Mouse (Mus musculus): Measurements from ENCODE around the gene Fam217b. TPM values are rescaled to one million over a fixed set of nuclear protein-coding genes. Genes with fewer than 3 reads are reported as not detected.

Gene Fam217b
- polyA plus RNA-seq, 1 experiment from 2014 or later = 3.7 TPM

GRCm38 (mm10) chr2:178416427-178416826 is 2.1 kb downstream of the Fam217b start:
- ATAC-seq (replicated peaks; ENCODE audit: low FRiP score) = peak; percentile 53
- DNase-seq (ENCODE audit: low spot score) = no peak
- WGBS = 35% methylated on average over 13 of the region's 13 CpGs

GRCm38 (mm10) chr2:178416970-178417369 is 2.6 kb downstream of the Fam217b start:
- Histone ChIP-seq H3K9me3 (ENCODE audit: control insufficient read depth, low read length) (no peaks in the 10 kb centered on the region), H3K4me1 (replicated peaks; ENCODE audit: control insufficient read depth, insufficient read depth, low read length) (peaks cover 7% of the 10 kb centered on the region), H3K27me3 (replicated peaks; ENCODE audit: control insufficient read depth, insufficient read depth, low read length) (peaks cover 20% of the 10 kb centered on the region), H3K4me2 (peak overlapping the region; percentile 46; the same call in 1 of the 2 replicates), H3K9ac (ENCODE audit: low read depth, low read length) (no peak overlapping the region), H3K27ac (ENCODE audit: low read depth, low read length) (no peak overlapping the region), H3K36me3 (ENCODE audit: control insufficient read depth, insufficient read depth, low read length) (peaks cover 4% of the 10 kb centered on the region; the same call in 1 of the 2 replicates), H3K4me3 (ENCODE audit: low read depth, low read length) (no peak overlapping the region)
- WGBS = 56% methylated on average over 4 of the region's 4 CpGs
- ATAC-seq (replicated peaks; ENCODE audit: low FRiP score) (peak; percentile 44), DNase-seq (ENCODE audit: low spot score) (no peak)

More at GRCm38 (mm10) chr2:178416427-178416826, 2.1 kb downstream of the Fam217b start:
- H3K9ac ChIP-seq (ENCODE audit: low read depth, low read length) = no peak overlapping the region
- no peaks in the 10 kb centered on the region for H3K9me3 ChIP-seq (ENCODE audit: control insufficient read depth, low read length)
- no peak overlapping the region; the same call in 1 of the 2 replicates for H3K27ac ChIP-seq (ENCODE audit: low read depth, low read length)
- peaks cover 20% of the 10 kb centered on the region for H3K27me3 ChIP-seq (replicated peaks; ENCODE audit: control insufficient read depth, insufficient read depth, low read length)
- H3K4me1 ChIP-seq (replicated peaks; ENCODE audit: control insufficient read depth, insufficient read depth, low read length) = peaks cover 7% of the 10 kb centered on the region
- H3K4me3 ChIP-seq (ENCODE audit: low read depth, low read length) = no peak overlapping the region
- H3K4me2 ChIP-seq = peak overlapping the region; percentile 46
- H3K36me3 ChIP-seq (ENCODE audit: control insufficient read depth, insufficient read depth, low read length) = peaks cover 4% of the 10 kb centered on the region; the same call in 1 of the 2 replicates

DNA sequence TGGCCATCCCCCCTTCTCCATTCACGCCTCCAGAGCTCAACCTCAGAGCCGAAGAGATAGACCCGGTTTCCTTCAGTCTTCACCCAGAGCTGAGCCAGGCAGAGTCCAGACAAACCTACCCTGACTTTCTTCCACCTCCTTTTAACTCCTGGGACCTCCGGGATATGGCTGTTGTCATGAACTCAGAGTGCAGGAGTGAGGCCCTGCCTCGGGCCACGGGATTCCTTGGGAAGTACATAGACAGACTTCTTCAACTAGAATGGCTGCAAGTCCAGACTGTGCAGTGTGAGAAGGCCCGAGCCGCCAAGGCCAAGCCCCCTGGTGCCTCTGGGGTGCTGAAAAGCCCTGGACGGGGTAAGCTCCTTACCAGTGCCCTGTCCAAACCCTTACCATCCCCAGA is 6.3 kb downstream of the Fam217b start:
- H3K4me3 ChIP-seq (ENCODE audit: low read depth, low read length) = no peak overlapping the region
- ATAC-seq (replicated peaks; ENCODE audit: low FRiP score) (no peak), DNase-seq (ENCODE audit: low spot score) (no peak)
- no peak overlapping the region for H3K4me2 ChIP-seq
- H3K9me3 ChIP-seq (ENCODE audit: control insufficient read depth, low read length) = no peaks in the 10 kb centered on the region
- WGBS = 85% methylated on average over 9 of the region's 9 CpGs
- H3K27me3 ChIP-seq (replicated peaks; ENCODE audit: control insufficient read depth, insufficient read depth, low read length) = no peaks in the 10 kb centered on the region
- H3K36me3 ChIP-seq (ENCODE audit: control insufficient read depth, insufficient read depth, low read length) = peaks cover 4% of the 10 kb centered on the region; the same call in 1 of the 2 replicates
- H3K27ac ChIP-seq (ENCODE audit: low read depth, low read length) = no peak overlapping the region
- H3K9ac ChIP-seq (ENCODE audit: low read depth, low read length) = no peak overlapping the region
- H3K4me1 ChIP-seq (replicated peaks; ENCODE audit: control insufficient read depth, insufficient read depth, low read length) = peaks cover 7% of the 10 kb centered on the region

DNA sequence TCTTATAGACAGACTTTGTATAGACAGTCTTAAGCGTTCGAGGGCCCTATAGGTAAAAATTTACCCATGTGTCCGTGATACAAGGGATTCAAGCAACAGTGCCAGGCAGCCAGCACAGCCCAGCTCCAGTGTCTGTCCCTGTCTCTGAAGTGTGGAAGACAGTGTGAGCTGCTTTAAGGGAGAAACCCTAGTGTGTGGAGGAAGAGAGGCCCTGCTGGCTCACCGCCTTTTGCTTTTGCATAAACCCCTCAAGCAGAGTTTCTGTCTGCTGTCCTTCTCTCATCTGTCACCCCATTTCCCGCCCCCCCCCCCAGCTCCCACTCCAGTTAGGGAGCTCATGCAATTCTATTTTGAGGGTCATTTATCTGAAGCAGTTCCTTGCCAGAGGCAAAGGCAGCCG is 7.3 kb downstream of the Fam217b start:
- H3K4me1 ChIP-seq (replicated peaks; ENCODE audit: control insufficient read depth, insufficient read depth, low read length) = no peaks in the 10 kb centered on the region; the same call in 1 of the 2 replicates
- no peaks in the 10 kb centered on the region for H3K9me3 ChIP-seq (ENCODE audit: control insufficient read depth, low read length)
- peaks cover 4% of the 10 kb centered on the region; the same call in 1 of the 2 replicates for H3K36me3 ChIP-seq (ENCODE audit: control insufficient read depth, insufficient read depth, low read length)
- H3K4me3 ChIP-seq (ENCODE audit: low read depth, low read length) = no peak overlapping the region
- no peak overlapping the region for H3K9ac ChIP-seq (ENCODE audit: low read depth, low read length)
- H3K27me3 ChIP-seq (replicated peaks; ENCODE audit: control insufficient read depth, insufficient read depth, low read length) = no peaks in the 10 kb centered on the region
- DNase-seq (ENCODE audit: low spot score) (no peak), ATAC-seq (replicated peaks; ENCODE audit: low FRiP score) (no peak)
- 40% methylated on average over 6 of the region's 6 CpGs for WGBS
- H3K4me2 ChIP-seq = no peak overlapping the region
- peak overlapping the region; percentile 27; the same call in 1 of the 2 replicates for H3K27ac ChIP-seq (ENCODE audit: low read depth, low read length)

- Histone ChIP-seq H3K4me3 (ENCODE audit: low read depth, low read length) (no peak overlapping the region), H3K27ac (ENCODE audit: low read depth, low read length) (0 out of 2 replicates have a peak overlapping the region, but pooled peaks have one; percentile 38), H3K27me3 (replicated peaks; ENCODE audit: control insufficient read depth, insufficient read depth, low read length) (no peaks in the 10 kb centered on the region), H3K9ac (ENCODE audit: low read depth, low read length) (no peak overlapping the region), H3K4me1 (replicated peaks; ENCODE audit: control insufficient read depth, insufficient read depth, low read length) (no peaks in the 10 kb centered on the region; the same call in 1 of the 2 replicates), H3K4me2 (no peak overlapping the region), H3K9me3 (ENCODE audit: control insufficient read depth, low read length) (no peaks in the 10 kb centered on the region), H3K36me3 (ENCODE audit: control insufficient read depth, insufficient read depth, low read length) (peaks cover 4% of the 10 kb centered on the region; the same call in 1 of the 2 replicates)
- 21% methylated on average over 3 of the region's 3 CpGs for WGBS
- DNase-seq (ENCODE audit: low spot score) = peak; percentile 30
- ATAC-seq (replicated peaks; ENCODE audit: low FRiP score) = no peak; the same call in 1 of the 2 replicates
These were observed 7.9 kb downstream of the Fam217b start for GRCm38 (mm10) chr2:178422186-178422585.

DNA sequence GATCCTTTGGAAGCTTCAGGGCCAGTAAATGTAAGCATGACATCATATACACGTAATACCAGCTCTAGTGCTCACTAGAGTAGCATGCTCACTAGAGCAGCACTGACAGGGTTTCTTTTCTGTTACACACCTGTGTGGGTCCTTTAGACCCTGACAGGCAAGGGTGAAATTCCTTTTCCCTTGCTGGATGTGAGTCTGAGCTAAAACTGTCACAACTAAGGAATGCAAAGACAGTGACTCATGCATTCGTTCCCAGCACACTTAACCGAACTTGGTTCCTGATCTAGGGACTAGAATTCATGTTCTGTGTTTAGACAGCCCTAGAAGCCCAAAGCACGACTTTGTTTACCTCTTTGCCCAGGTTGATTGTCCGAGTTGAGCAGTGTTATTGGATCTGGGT is 8.9 kb downstream of the Fam217b start:
- H3K36me3 ChIP-seq (ENCODE audit: control insufficient read depth, insufficient read depth, low read length) = no peaks in the 10 kb centered on the region; the same call in 1 of the 2 replicates
- no peak overlapping the region for H3K4me3 ChIP-seq (ENCODE audit: low read depth, low read length)
- DNase-seq (ENCODE audit: low spot score) (peak; percentile 10), ATAC-seq (replicated peaks; ENCODE audit: low FRiP score) (no peak)
- H3K9ac ChIP-seq (ENCODE audit: low read depth, low read length) = no peak overlapping the region
- H3K4me2 ChIP-seq = no peak overlapping the region
- 61% methylated on average over 5 of the region's 5 CpGs for WGBS
- H3K27me3 ChIP-seq (replicated peaks; ENCODE audit: control insufficient read depth, insufficient read depth, low read length) = no peaks in the 10 kb centered on the region
- no peaks in the 10 kb centered on the region for H3K4me1 ChIP-seq (replicated peaks; ENCODE audit: control insufficient read depth, insufficient read depth, low read length)
- no peaks in the 10 kb centered on the region for H3K9me3 ChIP-seq (ENCODE audit: control insufficient read depth, low read length)
- H3K27ac ChIP-seq (ENCODE audit: low read depth, low read length) = no peak overlapping the region

DNA sequence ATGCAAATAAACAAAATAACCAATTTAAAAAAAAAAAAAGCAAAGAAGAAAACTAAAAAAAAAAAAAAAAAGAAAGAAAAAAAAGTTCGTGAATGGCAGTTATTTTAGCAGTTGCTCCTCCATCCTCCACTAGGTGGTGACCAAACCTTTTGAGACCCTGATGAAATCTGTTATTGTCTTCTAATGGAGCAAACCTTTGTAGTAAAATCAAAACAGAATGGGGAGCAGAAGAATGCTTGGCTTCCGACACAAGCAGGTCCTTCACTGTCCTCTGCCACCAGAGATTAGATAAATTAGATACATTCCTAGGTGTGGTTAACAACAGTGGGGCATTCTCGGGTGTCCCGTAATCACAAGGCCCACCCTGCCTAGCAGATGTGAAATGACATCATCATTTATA is 11.9 kb downstream of the Fam217b start:
- ATAC-seq (replicated peaks; ENCODE audit: low FRiP score) (no peak), DNase-seq (ENCODE audit: low spot score) (peak; percentile 28)
- Histone ChIP-seq H3K4me1 (replicated peaks; ENCODE audit: control insufficient read depth, insufficient read depth, low read length) (no peaks in the 10 kb centered on the region), H3K9me3 (ENCODE audit: control insufficient read depth, low read length) (no peaks in the 10 kb centered on the region), H3K27me3 (replicated peaks; ENCODE audit: control insufficient read depth, insufficient read depth, low read length) (no peaks in the 10 kb centered on the region), H3K36me3 (ENCODE audit: control insufficient read depth, insufficient read depth, low read length) (no peaks in the 10 kb centered on the region), H3K9ac (ENCODE audit: low read depth, low read length) (no peak overlapping the region), H3K4me2 (no peak overlapping the region), H3K27ac (ENCODE audit: low read depth, low read length) (no peak overlapping the region), H3K4me3 (ENCODE audit: low read depth, low read length) (no peak overlapping the region)
- 39% methylated on average over 4 of the region's 4 CpGs for WGBS

- no peaks in the 10 kb centered on the region for H3K27me3 ChIP-seq (replicated peaks; ENCODE audit: control insufficient read depth, insufficient read depth, low read length)
- H3K27ac ChIP-seq (ENCODE audit: low read depth, low read length) = no peak overlapping the region
- no peak overlapping the region for H3K9ac ChIP-seq (ENCODE audit: low read depth, low read length)
- no peaks in the 10 kb centered on the region for H3K4me1 ChIP-seq (replicated peaks; ENCODE audit: control insufficient read depth, insufficient read depth, low read length)
- DNase-seq (ENCODE audit: low spot score) = peak; percentile 6
- ATAC-seq (replicated peaks; ENCODE audit: low FRiP score) = no peak
- H3K4me3 ChIP-seq (ENCODE audit: low read depth, low read length) = no peak overlapping the region
- H3K4me2 ChIP-seq = no peak overlapping the region
- H3K9me3 ChIP-seq (ENCODE audit: control insufficient read depth, low read length) = no peaks in the 10 kb centered on the region
- WGBS = 79% methylated on average over 5 of the region's 5 CpGs
- H3K36me3 ChIP-seq (ENCODE audit: control insufficient read depth, insufficient read depth, low read length) = no peaks in the 10 kb centered on the region
These were observed 12.9 kb downstream of the Fam217b start for GRCm38 (mm10) chr2:178427181-178427580.

GRCm38 (mm10) chr2:178428183-178428582 is 13.9 kb downstream of the Fam217b start:
- H3K4me1 ChIP-seq (replicated peaks; ENCODE audit: control insufficient read depth, insufficient read depth, low read length) = no peaks in the 10 kb centered on the region
- H3K4me2 ChIP-seq = no peak overlapping the region
- 67% methylated on average over 9 of the region's 9 CpGs for WGBS
- H3K9me3 ChIP-seq (ENCODE audit: control insufficient read depth, low read length) = no peaks in the 10 kb centered on the region
- H3K9ac ChIP-seq (ENCODE audit: low read depth, low read length) = no peak overlapping the region
- H3K27me3 ChIP-seq (replicated peaks; ENCODE audit: control insufficient read depth, insufficient read depth, low read length) = no peaks in the 10 kb centered on the region
- no peaks in the 10 kb centered on the region for H3K36me3 ChIP-seq (ENCODE audit: control insufficient read depth, insufficient read depth, low read length)
- no peak overlapping the region for H3K4me3 ChIP-seq (ENCODE audit: low read depth, low read length)
- DNase-seq (ENCODE audit: low spot score) = no peak
- no peak overlapping the region for H3K27ac ChIP-seq (ENCODE audit: low read depth, low read length)
- ATAC-seq (replicated peaks; ENCODE audit: low FRiP score) = no peak
